Mouse (Mus musculus): Measurements from ENCODE around the gene Sh3bp1.

DNA sequence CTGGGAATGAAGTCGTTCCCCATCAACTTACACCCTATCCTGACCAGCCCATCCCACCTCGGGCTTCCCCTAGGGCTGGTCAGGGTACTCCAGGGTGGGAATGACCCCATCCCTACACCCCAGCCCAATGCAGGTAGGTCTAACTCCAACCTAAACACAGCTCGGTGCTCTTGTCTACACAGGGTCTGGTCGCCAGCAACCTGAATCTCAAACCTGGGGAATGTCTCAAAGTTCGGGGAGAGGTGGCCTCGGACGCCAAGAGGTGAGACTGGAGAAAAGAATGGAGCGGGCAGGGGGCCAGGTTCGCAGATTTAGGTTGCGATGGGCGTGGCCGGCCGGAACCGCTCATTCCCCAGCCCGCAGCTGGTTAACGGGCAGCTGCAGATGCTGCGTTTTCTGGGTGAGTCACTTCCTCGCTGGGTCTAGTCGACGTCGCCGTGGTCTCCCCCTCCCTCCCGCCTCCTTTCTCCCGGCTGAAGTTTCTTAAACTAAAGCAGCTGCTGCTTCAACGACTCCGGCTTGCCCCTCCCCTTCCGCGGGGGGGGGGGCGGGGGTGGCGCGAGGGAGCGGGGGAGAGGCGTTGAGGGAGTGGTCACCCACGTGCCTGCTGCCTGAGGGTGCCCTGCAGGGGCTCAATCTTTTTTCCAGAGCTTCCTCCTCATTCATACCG is 28.4 kb downstream of the Sh3bp1 start:
- TF ChIP-seq EP300 (IDR thresholded peaks at IDR 0.05; ENCODE audit: low read depth in 1 of 2, low read length in 2 of 2) (peak; percentile 57 to 85; a peak in 3 of 4 replicates), CTCF (IDR thresholded peaks at IDR 0.05 in 2 of 3, conservative IDR thresholded peaks at IDR 0.05 in 1 of 3; ENCODE audit: control insufficient read depth in 1 of 3, insufficient read depth in 1 of 3, low read depth in 2 of 3, low read length in 3 of 3, poor library complexity in 1 of 3, severe bottlenecking in 1 of 3) (no peak), TAL1 (IDR thresholded peaks at IDR 0.05; ENCODE audit: low read length) (peak; percentile 55; the same call in 1 of the 2 replicates), RAD21 (IDR thresholded peaks at IDR 0.05; ENCODE audit: low read depth, low read length) (no peak), POLR2AphosphoS2 (IDR thresholded peaks at IDR 0.05; ENCODE audit: low read length) (no peak), CHD1 (IDR thresholded peaks at IDR 0.05; ENCODE audit: low read depth, low read length) (no peak), ELF1 (IDR thresholded peaks at IDR 0.05; ENCODE audit: low read depth, low read length) (0 out of 2 replicates have a peak, but pooled peaks have one; percentile 33), USF1 (IDR thresholded peaks at IDR 0.05; ENCODE audit: low read depth, low read length) (no peak; the same call in 1 of the 2 replicates), ZC3H11A (IDR thresholded peaks at IDR 0.05; ENCODE audit: low read depth, low read length) (no peak), E2F4 (IDR thresholded peaks at IDR 0.05; ENCODE audit: borderline replicate concordance, low read depth, low read length) (no peak; the same call in 1 of the 2 replicates), ZMIZ1 (IDR thresholded peaks at IDR 0.05; ENCODE audit: low read depth, low read length) (peak; percentile 33; the same call in 1 of the 2 replicates), ETS1 (IDR thresholded peaks at IDR 0.05; ENCODE audit: low read depth, low read length) (peak; percentile 95), NRF1 (IDR thresholded peaks at IDR 0.05; ENCODE audit: insufficient read depth, low read depth, low read length, poor library complexity, severe bottlenecking) (no peak)
